Mouse (Mus musculus) midbrain, embryonic 16.5 days (tissue): ENCODE measurements around the gene Emg1. TPM values are rescaled to one million over a fixed set of nuclear protein-coding genes. Genes with fewer than 3 reads are reported as not detected.

Source experiments
- ATAC-seq: fragments of 200-750 bp; cut with Nextera tagmentation; 2 replicates; pipeline ENCODE4 v1.8.0; 2017; ENCODE audit warnings: moderate TSS enrichment
- H3K27ac ChIP-seq: fragments of 300-500 bp; sonication (generic); 2 replicates; pipeline ENCODE4 v1.5.1; 2014; ENCODE audit warnings: mild to moderate bottlenecking, low read length, mixed read lengths
- H3K27me3 ChIP-seq: fragments of 300-500 bp; sonication (generic); 2 replicates; pipeline ENCODE4 v1.6.1; 2014; ENCODE audit warnings: low read depth, low read length, mixed read lengths; ENCODE audit not compliant: control insufficient read depth, insufficient read depth
- H3K36me3 ChIP-seq: fragments of 300-500 bp; sonication (generic); 2 replicates; pipeline ENCODE4 v1.6.1; 2014; ENCODE audit warnings: mild to moderate bottlenecking, low read length, moderate library complexity, mixed read lengths; ENCODE audit not compliant: control insufficient read depth, insufficient read depth
- H3K4me1 ChIP-seq: fragments of 300-500 bp; sonication (generic); 2 replicates; pipeline ENCODE4 v1.6.1; 2014; ENCODE audit warnings: mild to moderate bottlenecking, low read length, mixed read lengths; ENCODE audit not compliant: control insufficient read depth, insufficient read depth
- H3K4me2 ChIP-seq: fragments of 300-500 bp; sonication (generic); 2 replicates; pipeline ENCODE4 v1.6.1; 2014; ENCODE audit warnings: mild to moderate bottlenecking, low read length, mixed read lengths
- H3K4me3 ChIP-seq: fragments of 300-500 bp; sonication (generic); 2 replicates; pipeline ENCODE4 v1.5.1; 2014; ENCODE audit warnings: low read depth, mild to moderate bottlenecking, low read length, moderate library complexity, mixed read lengths
- H3K9ac ChIP-seq: fragments of 300-500 bp; sonication (generic); 2 replicates; pipeline ENCODE4 v1.6.1; 2014; ENCODE audit warnings: low read depth, low read length, mixed read lengths
- H3K9me3 ChIP-seq: fragments of 300-500 bp; sonication (generic); replicated peaks from 2 replicates; pipeline ENCODE4 v1.6.1; 2014; ENCODE audit warnings: mild to moderate bottlenecking, low read length, mixed read lengths; ENCODE audit not compliant: control insufficient read depth, poor library complexity, severe bottlenecking
- WGBS: fragments of 180-500 bp; shearing (Covaris S2); extraction: QIAGEN DNeasy Blood & Tissue Kit; methylation state at CpG from one replicate; pipeline ENCODE4 v1.1.7; 2014; 5-methylcytosine and 5-hydroxymethylcytosine counted together
- polyA plus RNA-seq: library from polyadenylated mRNA; unstranded; fragments of >200 nt; fragmentation: Nextera tagmentation; extraction: Ambion mirVana; gene quantifications from 2 replicates; pipeline ENCODE4 v1.2.1, GENCODE M21; 2015

Gene Emg1
- polyA plus RNA-seq, 1 experiment from 2014 or later, result 95.3 TPM

DNA sequence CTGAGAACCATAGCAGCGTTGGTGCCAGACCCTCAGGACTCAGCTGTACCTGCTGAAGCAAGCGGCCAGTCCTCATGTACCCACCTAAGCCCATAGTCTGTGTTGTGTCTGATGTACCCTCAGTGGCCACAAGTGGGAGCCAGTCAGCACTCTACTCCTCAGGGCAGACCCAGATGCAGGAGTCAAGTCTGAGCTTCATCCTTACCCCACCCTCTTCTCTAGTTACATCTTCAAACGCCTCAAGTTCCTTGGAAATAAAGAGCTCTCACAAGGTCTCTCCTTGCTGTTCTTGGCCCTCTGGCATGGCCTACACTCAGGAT is 9.2 kb downstream of the Emg1 start:
- no peak overlapping the region for H3K4me2 ChIP-seq
- peak; percentile 39 for ATAC-seq
- 53% methylated on average over 3 of the region's 3 CpGs for WGBS

DNA sequence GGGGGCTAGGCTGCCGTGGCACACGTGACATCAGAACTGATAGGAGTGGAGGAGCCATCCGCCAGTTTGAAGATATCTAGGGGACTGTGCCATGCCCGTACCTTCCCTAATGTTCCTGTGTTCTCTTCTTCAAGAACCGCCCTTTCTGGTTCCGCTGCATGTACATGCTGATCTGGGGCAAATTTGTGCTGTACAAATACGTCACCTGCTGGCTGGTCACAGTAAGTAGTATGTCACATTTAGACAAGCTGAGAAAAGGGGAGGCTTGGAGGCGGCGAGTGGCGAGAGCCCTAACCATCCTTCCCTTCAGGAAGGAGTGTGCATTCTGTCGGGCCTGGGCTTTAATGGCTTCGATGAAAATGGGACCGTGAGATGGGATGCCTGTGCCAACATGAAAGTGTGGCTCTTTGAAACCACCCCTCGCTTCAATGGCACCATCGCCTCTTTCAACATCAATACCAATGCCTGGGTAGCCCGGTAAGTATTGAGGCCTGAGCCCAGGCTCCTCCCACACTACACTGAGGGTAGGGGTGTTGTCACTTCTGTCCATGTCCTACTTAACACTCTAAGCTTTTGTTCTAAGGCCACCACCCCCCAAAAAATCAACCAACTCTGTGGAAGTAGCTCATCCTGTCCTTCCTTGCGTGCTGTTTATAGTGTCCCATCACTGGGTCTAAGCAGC is 9.7 kb downstream of the Emg1 start:
- Histone ChIP-seq H3K27ac (no peak overlapping the region), H3K4me1 (no peaks in the 10 kb centered on the region), H3K4me2 (no peak overlapping the region), H3K36me3 (peaks cover 14% of the 10 kb centered on the region), H3K9ac (no peak overlapping the region), H3K4me3 (no peak overlapping the region), H3K27me3 (no peaks in the 10 kb centered on the region), H3K9me3 (no peaks in the 10 kb centered on the region)
- peak; percentile 38; the same call in 1 of the 2 replicates for ATAC-seq
- 94% methylated on average over 17 of the region's 17 CpGs for WGBS

More for the DNA sequence above, 9.2 kb downstream of the Emg1 start:
- no peaks in the 10 kb centered on the region for H3K27me3 ChIP-seq
- H3K9ac ChIP-seq, result no peak overlapping the region
- no peaks in the 10 kb centered on the region for H3K4me1 ChIP-seq
- H3K9me3 ChIP-seq, result no peaks in the 10 kb centered on the region
- no peak overlapping the region for H3K4me3 ChIP-seq
- no peak overlapping the region for H3K27ac ChIP-seq
- peaks cover 14% of the 10 kb centered on the region for H3K36me3 ChIP-seq

DNA sequence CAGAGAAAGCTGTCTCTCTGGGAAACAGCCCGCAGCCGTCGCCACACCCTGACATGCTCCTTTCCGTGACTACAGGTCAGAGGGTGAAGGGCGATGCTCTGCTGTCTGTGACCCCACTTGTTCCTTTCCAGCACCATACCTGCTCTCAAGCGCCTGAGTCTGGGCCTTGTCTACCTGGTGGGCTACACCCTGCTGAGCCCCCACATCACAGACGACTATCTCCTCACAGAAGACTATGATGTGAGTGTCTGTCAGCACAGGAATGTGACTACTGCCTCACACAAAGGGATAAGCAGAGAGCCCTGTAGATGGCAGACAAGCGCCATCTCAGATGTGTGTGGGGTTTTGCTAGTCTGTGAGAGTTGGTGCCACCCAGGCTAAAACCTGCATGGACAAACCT is 10.6 kb downstream of the Emg1 start:
- H3K27me3 ChIP-seq, result no peaks in the 10 kb centered on the region
- H3K4me2 ChIP-seq, result no peak overlapping the region
- no peak for ATAC-seq
- no peaks in the 10 kb centered on the region for H3K4me1 ChIP-seq
- H3K27ac ChIP-seq, result no peak overlapping the region
- 77% methylated on average over 8 of the region's 8 CpGs for WGBS
- H3K9ac ChIP-seq, result no peak overlapping the region
- H3K9me3 ChIP-seq, result no peaks in the 10 kb centered on the region
- peaks cover 14% of the 10 kb centered on the region for H3K36me3 ChIP-seq
- no peak overlapping the region for H3K4me3 ChIP-seq

DNA sequence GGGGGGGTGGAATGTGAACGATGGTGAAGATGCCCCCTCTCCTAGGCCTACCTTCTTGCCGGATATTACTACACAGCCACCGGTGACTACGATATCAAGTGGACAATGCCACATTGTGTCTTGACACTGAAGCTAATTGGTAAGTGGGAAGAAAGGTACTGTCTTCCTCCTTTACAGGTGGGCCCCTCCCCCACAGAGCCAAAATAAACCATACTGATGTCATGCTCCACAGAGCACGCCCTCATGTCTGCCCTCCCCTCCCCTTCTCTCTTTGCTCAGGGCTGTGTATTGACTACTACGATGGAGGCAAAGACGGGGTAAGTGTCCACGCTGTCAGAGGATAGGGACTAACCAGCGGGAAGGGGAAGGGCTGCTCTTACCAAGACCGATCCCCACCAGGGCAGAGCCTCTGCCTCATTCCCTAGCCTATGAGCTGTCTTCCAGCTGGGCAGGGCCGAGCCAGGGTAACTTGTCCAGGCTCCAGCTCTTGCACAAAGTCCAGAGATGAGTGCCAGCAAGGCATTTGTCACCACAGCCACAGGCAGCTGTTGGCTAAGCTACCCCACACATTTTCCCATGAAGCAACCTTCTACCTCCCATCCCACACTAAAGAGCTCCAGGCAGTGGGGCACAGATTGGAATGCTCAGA is 11.9 kb downstream of the Emg1 start:
- no peak overlapping the region for H3K4me3 ChIP-seq
- WGBS, result 89% methylated on average over 11 of the region's 11 CpGs
- no peak overlapping the region for H3K9ac ChIP-seq
- ATAC-seq, result no peak; the same call in 1 of the 2 replicates
- no peaks in the 10 kb centered on the region for H3K4me1 ChIP-seq
- no peaks in the 10 kb centered on the region for H3K27me3 ChIP-seq
- H3K4me2 ChIP-seq, result no peak overlapping the region
- H3K36me3 ChIP-seq, result peaks cover 14% of the 10 kb centered on the region
- no peak overlapping the region for H3K27ac ChIP-seq
- H3K9me3 ChIP-seq, result no peaks in the 10 kb centered on the region

DNA sequence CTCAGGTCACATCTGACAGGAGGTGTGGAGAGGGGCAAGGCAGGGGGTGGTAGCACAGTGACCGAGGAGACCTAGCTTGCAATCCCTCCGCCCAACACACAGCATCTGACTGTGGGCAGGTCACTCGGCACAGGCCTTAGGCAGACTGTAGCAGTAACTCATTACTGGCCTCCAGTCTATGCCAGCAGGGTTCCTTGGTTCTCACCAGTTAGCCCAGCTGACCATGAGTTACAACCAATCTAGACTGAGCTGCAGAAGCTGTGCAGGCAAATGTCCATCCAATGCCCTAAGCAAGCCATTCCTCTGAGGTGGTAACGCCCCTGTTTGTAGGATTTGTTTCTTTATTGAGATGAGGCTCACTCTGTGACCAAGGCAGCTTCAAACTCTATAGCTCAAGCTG is 12.6 kb downstream of the Emg1 start:
- H3K4me2 ChIP-seq, result no peak overlapping the region
- no peaks in the 10 kb centered on the region for H3K4me1 ChIP-seq
- H3K36me3 ChIP-seq, result peaks cover 14% of the 10 kb centered on the region
- H3K9me3 ChIP-seq, result no peaks in the 10 kb centered on the region
- 91% methylated on average over 4 of the region's 4 CpGs for WGBS
- no peaks in the 10 kb centered on the region for H3K27me3 ChIP-seq
- no peak overlapping the region for H3K27ac ChIP-seq
- no peak overlapping the region for H3K4me3 ChIP-seq
- no peak overlapping the region for H3K9ac ChIP-seq
- ATAC-seq, result no peak

DNA sequence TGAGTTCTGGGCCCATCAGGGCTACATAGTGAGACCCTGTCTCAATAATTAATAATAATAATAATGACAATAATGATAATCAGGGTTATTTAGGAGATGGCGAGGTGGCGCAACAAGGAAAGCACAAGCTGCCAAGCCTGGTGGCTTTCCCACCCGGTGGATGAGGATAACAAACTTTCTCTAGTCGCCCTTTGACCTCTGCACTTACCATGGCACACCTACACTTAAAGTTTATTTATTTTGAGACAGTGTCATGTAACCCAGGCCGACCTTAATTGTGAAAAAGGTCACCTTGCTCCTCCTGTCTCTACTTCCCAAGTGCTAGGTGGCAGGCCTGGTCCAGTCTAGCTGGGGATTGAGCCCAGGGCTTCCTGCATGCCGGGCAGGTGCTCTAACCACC is 13.2 kb downstream of the Emg1 start:
- H3K4me3 ChIP-seq, result no peak overlapping the region
- 86% methylated on average over 6 of the region's 6 CpGs for WGBS
- peaks cover 12% of the 10 kb centered on the region for H3K36me3 ChIP-seq
- no peaks in the 10 kb centered on the region for H3K4me1 ChIP-seq
- H3K27me3 ChIP-seq, result no peaks in the 10 kb centered on the region
- no peak overlapping the region for H3K4me2 ChIP-seq
- no peak for ATAC-seq
- no peak overlapping the region for H3K27ac ChIP-seq
- no peaks in the 10 kb centered on the region for H3K9me3 ChIP-seq
- H3K9ac ChIP-seq, result no peak overlapping the region

DNA sequence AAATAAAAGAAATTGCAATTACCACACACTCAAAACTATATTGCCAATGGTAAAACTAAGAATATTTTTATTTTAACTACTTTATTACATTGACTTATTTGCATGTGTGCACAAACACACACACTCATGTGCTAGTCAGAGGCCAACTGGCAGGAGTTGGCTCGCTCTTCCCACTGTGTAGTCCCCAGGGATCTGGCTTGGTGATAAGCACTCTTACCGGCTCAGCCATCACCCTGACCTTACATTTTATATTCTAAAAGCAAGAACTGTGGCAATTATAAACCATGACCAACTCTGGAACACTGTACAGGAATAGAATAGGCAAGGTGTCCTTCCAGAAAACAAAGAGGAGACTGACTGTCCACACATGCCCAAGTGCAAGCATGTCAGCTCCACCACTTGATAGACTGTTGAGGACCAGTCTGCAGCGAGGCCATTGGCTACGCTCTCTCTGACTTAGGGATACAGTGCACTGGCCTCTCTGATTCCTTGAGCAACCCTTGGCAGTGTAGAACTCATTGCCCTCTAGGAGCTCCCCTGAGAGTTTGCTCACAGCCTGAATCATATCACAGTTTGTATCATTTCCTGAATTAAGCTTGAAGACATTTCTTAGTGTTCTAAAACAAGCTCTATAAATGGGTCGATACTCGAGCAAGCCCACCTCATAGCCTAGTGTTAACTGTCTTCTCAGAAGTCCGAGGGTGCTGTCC is 15.4 kb downstream of the Emg1 start:
- no peaks in the 10 kb centered on the region for H3K9me3 ChIP-seq
- no peaks in the 10 kb centered on the region for H3K4me1 ChIP-seq
- 0 out of 2 replicates have a peak, but pooled peaks cover 3% of the 10 kb centered on the region for H3K36me3 ChIP-seq
- H3K4me3 ChIP-seq, result no peak overlapping the region
- H3K27ac ChIP-seq, result no peak overlapping the region
- no peaks in the 10 kb centered on the region for H3K27me3 ChIP-seq
- no peak for ATAC-seq
- H3K9ac ChIP-seq, result no peak overlapping the region
- no peak overlapping the region for H3K4me2 ChIP-seq
- 96% methylated on average over 7 of the region's 7 CpGs for WGBS

DNA sequence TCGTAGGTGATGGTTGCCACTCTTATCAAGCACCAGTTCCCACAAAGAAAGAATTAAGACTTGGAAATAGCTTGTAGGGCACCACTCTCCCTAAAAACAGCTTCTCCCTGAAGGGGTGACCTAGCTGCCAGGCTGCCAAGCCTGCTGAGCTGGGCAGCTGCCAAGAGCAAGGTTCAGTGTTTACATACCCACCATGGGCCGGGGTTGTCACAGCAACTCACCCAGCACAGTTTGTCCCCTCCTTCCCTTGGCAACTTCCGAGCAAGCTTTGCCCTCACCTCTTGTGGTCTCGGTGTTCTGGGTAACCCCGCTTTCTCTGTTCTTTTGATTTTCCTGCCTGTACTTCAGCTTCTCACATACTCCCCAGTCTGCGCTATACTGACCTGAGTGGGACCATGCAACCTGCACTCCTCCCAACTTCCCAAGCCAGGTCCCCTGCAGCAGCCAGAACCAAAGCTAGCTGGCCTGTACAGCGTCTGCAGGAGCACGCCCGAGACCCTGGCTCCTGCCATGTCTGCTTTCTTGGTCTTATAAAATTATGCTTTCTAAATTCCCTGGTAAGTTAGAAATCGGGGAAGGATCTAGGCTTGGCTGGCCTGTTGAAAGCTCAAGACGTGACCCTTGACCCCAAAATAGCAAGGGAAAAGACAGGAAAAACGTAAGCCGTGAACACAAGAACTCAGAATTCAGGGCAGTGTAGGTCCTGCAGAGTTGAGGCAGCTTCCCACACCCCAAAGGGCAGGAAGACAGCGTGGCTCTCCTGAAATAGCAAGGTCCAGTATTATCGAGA is 17.6 kb downstream of the Emg1 start:
- ATAC-seq, result peak; percentile 76
- H3K4me1 ChIP-seq, result no peaks in the 10 kb centered on the region
- no peak overlapping the region for H3K4me2 ChIP-seq
- H3K9me3 ChIP-seq, result no peaks in the 10 kb centered on the region
- H3K27me3 ChIP-seq, result no peaks in the 10 kb centered on the region
- no peak overlapping the region for H3K9ac ChIP-seq
- 69% methylated on average over 15 of the region's 15 CpGs for WGBS
- H3K4me3 ChIP-seq, result no peak overlapping the region
- 0 out of 2 replicates have a peak, but pooled peaks cover 3% of the 10 kb centered on the region for H3K36me3 ChIP-seq
- 0 out of 2 replicates have a peak overlapping the region, but pooled peaks have one; percentile 1 for H3K27ac ChIP-seq
